Mouse (Mus musculus) hindbrain, embryonic 11.5 days (tissue): ENCODE data around the gene Smad5. TPM values are rescaled to one million over a fixed set of nuclear protein-coding genes. Genes with fewer than 3 reads are reported as not detected.

Source experiments
- ATAC-seq: fragments of 200-750 bp; cut with Nextera tagmentation; 2 replicates; pipeline ENCODE4 v1.8.0; 2017; ENCODE audit warnings: mild to moderate bottlenecking, moderate TSS enrichment, moderate library complexity; ENCODE audit not compliant: low FRiP score
- DNase-seq: peaks from one replicate; pipeline ENCODE4 v3.0.0-alpha.2; 2015; ENCODE audit warnings: low spot score
- H3K27ac ChIP-seq: fragments of 300-500 bp; sonication (generic); 2 replicates; pipeline ENCODE4 v1.5.1; 2014; ENCODE audit warnings: mild to moderate bottlenecking, low read depth, low read length
- H3K27me3 ChIP-seq: fragments of 300-500 bp; sonication (generic); 2 replicates; pipeline ENCODE4 v1.6.1; 2014; ENCODE audit warnings: mild to moderate bottlenecking, low read length, moderate library complexity, mixed read lengths; ENCODE audit not compliant: control insufficient read depth, insufficient read depth
- H3K36me3 ChIP-seq: fragments of 300-500 bp; sonication (generic); 2 replicates; pipeline ENCODE4 v1.6.1; 2014; ENCODE audit warnings: mild to moderate bottlenecking, low read length, moderate library complexity, mixed read lengths; ENCODE audit not compliant: control insufficient read depth, insufficient read depth
- H3K4me1 ChIP-seq: fragments of 300-500 bp; sonication (generic); replicated peaks from 2 replicates; pipeline ENCODE4 v1.6.1; 2014; ENCODE audit warnings: low read length, mixed read lengths; ENCODE audit not compliant: control insufficient read depth, insufficient read depth
- H3K4me2 ChIP-seq: fragments of 300-500 bp; sonication (generic); replicated peaks from 2 replicates; pipeline ENCODE4 v1.6.1; 2014; ENCODE audit warnings: mild to moderate bottlenecking, low read depth, low read length
- H3K4me3 ChIP-seq: fragments of 300-500 bp; sonication (generic); 2 replicates; pipeline ENCODE4 v1.5.1; 2014; ENCODE audit warnings: low read depth, low read length
- H3K9ac ChIP-seq: fragments of 300-500 bp; sonication (generic); 2 replicates; pipeline ENCODE4 v1.6.1; 2014; ENCODE audit warnings: low read depth, low read length
- H3K9me3 ChIP-seq: fragments of 300-500 bp; sonication (generic); 2 replicates; pipeline ENCODE4 v1.6.1; 2016; ENCODE audit warnings: low read length; ENCODE audit not compliant: control insufficient read depth
- WGBS: fragments of 180-500 bp; shearing (Covaris S2); extraction: QIAGEN DNeasy Blood & Tissue Kit; methylation state at CpG from one replicate; pipeline ENCODE4 v1.1.7; 2014; 5-methylcytosine and 5-hydroxymethylcytosine counted together
- polyA plus RNA-seq: library from polyadenylated mRNA; unstranded; fragments of >200 nt; fragmentation: Nextera tagmentation; extraction: Ambion mirVana; gene quantifications from 2 replicates; pipeline ENCODE4 v1.2.1, GENCODE M21; 2014

Gene Smad5
- polyA plus RNA-seq, 1 experiment from 2014 or later = 50.9 TPM

- no peaks in the 10 kb centered on the region; the same call in 1 of the 2 replicates for H3K4me1 ChIP-seq
- no peak for DNase-seq
- WGBS = 90% methylated on average over 4 of the region's 4 CpGs
- ATAC-seq = no peak
- peaks cover 4% of the 10 kb centered on the region; the same call in 1 of the 2 replicates for H3K36me3 ChIP-seq
- no peaks in the 10 kb centered on the region for H3K9me3 ChIP-seq
- no peak overlapping the region for H3K4me2 ChIP-seq
- no peak overlapping the region for H3K4me3 ChIP-seq
- H3K27ac ChIP-seq = no peak overlapping the region
- no peaks in the 10 kb centered on the region; the same call in 1 of the 2 replicates for H3K27me3 ChIP-seq
- H3K9ac ChIP-seq = no peak overlapping the region
Measured at GRCm38 (mm10) chr13:56707606-56708005, 4.8 kb downstream of the Smad5 start.

- 58% methylated on average over 2 of the region's 2 CpGs for WGBS
- no peak overlapping the region for H3K4me2 ChIP-seq
- no peaks in the 10 kb centered on the region; the same call in 1 of the 2 replicates for H3K27me3 ChIP-seq
- H3K36me3 ChIP-seq = peaks cover 4% of the 10 kb centered on the region; the same call in 1 of the 2 replicates
- H3K4me3 ChIP-seq = no peak overlapping the region
- DNase-seq (no peak), ATAC-seq (no peak)
- H3K4me1 ChIP-seq = no peaks in the 10 kb centered on the region
- no peak overlapping the region for H3K27ac ChIP-seq
- H3K9me3 ChIP-seq = no peaks in the 10 kb centered on the region
- no peak overlapping the region for H3K9ac ChIP-seq
Measured at GRCm38 (mm10) chr13:56710620-56711019, 7.8 kb downstream of the Smad5 start.

DNA sequence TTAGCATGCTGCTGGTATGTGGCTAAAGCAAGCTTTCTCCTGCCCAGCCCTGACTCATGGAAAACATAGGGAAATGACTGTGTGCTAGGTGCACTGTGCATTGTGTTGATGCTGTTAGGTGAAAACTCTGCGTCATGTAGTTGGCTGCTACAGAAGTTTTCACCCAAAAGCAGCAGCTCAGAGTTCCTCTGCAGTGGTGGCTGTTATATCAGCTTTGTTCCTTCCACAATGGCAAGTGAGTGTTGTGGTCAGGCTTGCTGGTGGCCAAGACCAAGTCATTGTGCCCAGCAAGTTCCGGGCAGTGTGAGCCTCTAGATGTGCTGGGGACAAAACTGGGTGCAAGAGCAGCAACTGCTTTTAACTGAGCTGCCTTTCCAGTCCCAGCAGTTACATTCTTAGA lies 9.4 kb downstream of the Smad5 start:
- no peak overlapping the region for H3K9ac ChIP-seq
- no peaks in the 10 kb centered on the region for H3K9me3 ChIP-seq
- H3K36me3 ChIP-seq = peaks cover 4% of the 10 kb centered on the region; the same call in 1 of the 2 replicates
- DNase-seq (no peak), ATAC-seq (no peak)
- H3K27ac ChIP-seq = no peak overlapping the region
- no peaks in the 10 kb centered on the region; the same call in 1 of the 2 replicates for H3K27me3 ChIP-seq
- no peaks in the 10 kb centered on the region for H3K4me1 ChIP-seq
- no peak overlapping the region for H3K4me3 ChIP-seq
- H3K4me2 ChIP-seq = no peak overlapping the region
- WGBS = 95% methylated on average over 2 of the region's 2 CpGs

- Histone ChIP-seq H3K4me1 (no peaks in the 10 kb centered on the region), H3K9me3 (no peaks in the 10 kb centered on the region), H3K9ac (no peak overlapping the region), H3K36me3 (peaks cover 13% of the 10 kb centered on the region), H3K4me2 (no peak overlapping the region), H3K4me3 (no peak overlapping the region), H3K27me3 (no peaks in the 10 kb centered on the region), H3K27ac (no peak overlapping the region)
- 93% methylated on average over 4 of the region's 4 CpGs for WGBS
- DNase-seq (no peak), ATAC-seq (no peak)
Measured at GRCm38 (mm10) chr13:56726551-56726950, 23.7 kb downstream of the Smad5 start.

GRCm38 (mm10) chr13:56729046-56729445 lies 26.2 kb downstream of the Smad5 start:
- no peaks in the 10 kb centered on the region for H3K9me3 ChIP-seq
- H3K4me2 ChIP-seq = no peak overlapping the region
- H3K27me3 ChIP-seq = no peaks in the 10 kb centered on the region
- H3K9ac ChIP-seq = no peak overlapping the region
- H3K36me3 ChIP-seq = peaks cover 9% of the 10 kb centered on the region
- no peaks in the 10 kb centered on the region for H3K4me1 ChIP-seq
- H3K27ac ChIP-seq = no peak overlapping the region
- DNase-seq (no peak), ATAC-seq (no peak)
- 98% methylated on average over 7 of the region's 7 CpGs for WGBS
- H3K4me3 ChIP-seq = no peak overlapping the region

DNA sequence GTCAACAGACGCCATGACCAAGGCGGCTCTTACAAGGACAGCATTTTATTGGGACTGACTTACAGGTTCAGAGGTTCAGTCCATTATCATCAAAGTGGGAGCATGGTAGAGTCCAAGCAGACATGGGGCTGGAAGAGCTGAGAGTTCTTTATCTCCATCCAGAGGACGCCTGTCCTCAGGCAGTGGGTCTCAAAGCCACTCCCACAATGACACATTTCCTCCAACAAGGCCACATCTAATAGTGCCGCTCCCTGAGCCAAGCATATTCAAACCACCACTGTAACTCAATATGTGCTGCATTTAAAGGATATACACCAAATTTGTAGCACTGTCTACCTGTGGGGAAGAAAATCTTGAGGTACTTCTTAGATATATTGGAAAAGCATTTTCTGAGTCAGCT lies 31.8 kb downstream of the Smad5 start:
- Histone ChIP-seq H3K9me3 (no peaks in the 10 kb centered on the region), H3K27ac (no peak overlapping the region), H3K4me1 (no peaks in the 10 kb centered on the region), H3K36me3 (peaks cover 9% of the 10 kb centered on the region), H3K9ac (no peak overlapping the region), H3K4me3 (no peak overlapping the region), H3K27me3 (no peaks in the 10 kb centered on the region), H3K4me2 (no peak overlapping the region)
- DNase-seq (no peak), ATAC-seq (no peak)
- 90% methylated on average over 4 of the region's 4 CpGs for WGBS

GRCm38 (mm10) chr13:56735212-56735875 lies 32.5 kb downstream of the Smad5 start:
- Histone ChIP-seq H3K9ac (no peak overlapping the region), H3K27me3 (no peaks in the 10 kb centered on the region), H3K4me1 (no peaks in the 10 kb centered on the region), H3K27ac (no peak overlapping the region), H3K9me3 (no peaks in the 10 kb centered on the region), H3K4me2 (no peak overlapping the region), H3K36me3 (peaks cover 6% of the 10 kb centered on the region), H3K4me3 (no peak overlapping the region)
- 69% methylated on average over 6 of the region's 6 CpGs for WGBS
- ATAC-seq (no peak), DNase-seq (peak; percentile 39)

- no peaks in the 10 kb centered on the region for H3K9me3 ChIP-seq
- H3K27ac ChIP-seq = no peak overlapping the region
- peaks cover 6% of the 10 kb centered on the region for H3K36me3 ChIP-seq
- DNase-seq (no peak), ATAC-seq (no peak)
- H3K4me1 ChIP-seq = no peaks in the 10 kb centered on the region
- H3K27me3 ChIP-seq = no peaks in the 10 kb centered on the region
- no peak overlapping the region for H3K4me2 ChIP-seq
- no peak overlapping the region for H3K9ac ChIP-seq
- no peak overlapping the region for H3K4me3 ChIP-seq
- 97% methylated on average over 5 of the region's 5 CpGs for WGBS
Measured at GRCm38 (mm10) chr13:56739556-56739955, 36.7 kb downstream of the Smad5 start.

GRCm38 (mm10) chr13:56740496-56740895 lies 37.7 kb downstream of the Smad5 start:
- ATAC-seq (no peak), DNase-seq (no peak)
- Histone ChIP-seq H3K36me3 (peaks cover 6% of the 10 kb centered on the region), H3K4me2 (no peak overlapping the region), H3K27me3 (no peaks in the 10 kb centered on the region), H3K27ac (no peak overlapping the region), H3K4me1 (no peaks in the 10 kb centered on the region), H3K9ac (no peak overlapping the region), H3K4me3 (no peak overlapping the region), H3K9me3 (no peaks in the 10 kb centered on the region)
- 88% methylated on average over 6 of the region's 6 CpGs for WGBS
